Mouse (Mus musculus): ENCODE results near the gene AU040320.

Gene AU040320

GRCm38 (mm10) chr4:126750046-126750683 is 3.2 kb upstream of the AU040320 start:
- in situ Hi-C loops (cut with MboI, MseI): loop anchor here (10.0 kb wide), 1 partner anchor 695 kb away; the partner anchor contains the start of gene Oscp1

GRCm38 (mm10) chr4:126750863-126751555 is 2.3 kb upstream of the AU040320 start:
- in situ Hi-C loops (cut with MboI, MseI): loop anchor here (10.0 kb wide), 1 partner anchor 696 kb away; the partner anchor contains the start of gene Oscp1

GRCm38 (mm10) chr4:126751556-126752023 is 1.8 kb upstream of the AU040320 start:
- in situ Hi-C loops (cut with MboI, MseI): loop anchor here (10.0 kb wide), 1 partner anchor 697 kb away; the partner anchor contains the start of gene Oscp1

- in situ Hi-C loops (cut with MboI, MseI): loop anchor here (10.0 kb wide), 1 partner anchor 697 kb away; the partner anchor contains the start of gene Oscp1
These were observed 1.2 kb upstream of the AU040320 start for GRCm38 (mm10) chr4:126752024-126752607.

- in situ Hi-C loops (cut with MboI, MseI): loop anchor here (10.0 kb wide), 1 partner anchor 698 kb away; the partner anchor contains the start of gene Oscp1
These were observed 669 bp upstream of the AU040320 start for GRCm38 (mm10) chr4:126752608-126753141.

- in situ Hi-C loops (cut with MboI, MseI): loop anchor here (10.0 kb wide), 1 partner anchor 699 kb away; the partner anchor contains the start of gene Oscp1
These were observed 877 bp downstream of the AU040320 start for GRCm38 (mm10) chr4:126754231-126754611.

- in situ Hi-C loops (cut with MboI, MseI): loop anchor here (10.0 kb wide), 1 partner anchor 700 kb away; the partner anchor contains the start of gene Oscp1
These were observed 1.5 kb downstream of the AU040320 start for GRCm38 (mm10) chr4:126754736-126755374.

- in situ Hi-C loops (cut with MboI, MseI): loop anchor here (10.0 kb wide), 1 partner anchor 702 kb away; the partner anchor contains the start of gene Oscp1
These were observed 3.4 kb downstream of the AU040320 start for GRCm38 (mm10) chr4:126756766-126757165.

GRCm38 (mm10) chr4:126758299-126758698 is 5.0 kb downstream of the AU040320 start:
- in situ Hi-C loops (cut with MboI, MseI): loop anchor here (10.0 kb wide), 1 partner anchor 703 kb away; the partner anchor contains the start of gene Oscp1

- in situ Hi-C loops (cut with MboI, MseI): loop anchor here (10.0 kb wide), 1 partner anchor 705 kb away; the partner anchor contains the start of gene Oscp1
These were observed 6.1 kb downstream of the AU040320 start for GRCm38 (mm10) chr4:126759435-126759834.

- in situ Hi-C loops (cut with MboI, MseI): no loop called here
These were observed 9.4 kb downstream of the AU040320 start for GRCm38 (mm10) chr4:126762586-126763359.

- in situ Hi-C loops (cut with MboI, MseI): no loop called here
These were observed 10.1 kb downstream of the AU040320 start for GRCm38 (mm10) chr4:126763483-126763882.

- in situ Hi-C loops (cut with MboI, MseI): no loop called here
These were observed 16.6 kb downstream of the AU040320 start for GRCm38 (mm10) chr4:126769800-126770563.

GRCm38 (mm10) chr4:126770831-126771230 is 17.5 kb downstream of the AU040320 start:
- in situ Hi-C loops (cut with MboI, MseI): no loop called here

- in situ Hi-C loops (cut with MboI, MseI): no loop called here
These were observed 20.5 kb downstream of the AU040320 start for GRCm38 (mm10) chr4:126773871-126774270.

- in situ Hi-C loops (cut with MboI, MseI): no loop called here
These were observed 21.8 kb downstream of the AU040320 start for GRCm38 (mm10) chr4:126775182-126775581.

GRCm38 (mm10) chr4:126779148-126779581 is 25.8 kb downstream of the AU040320 start:
- in situ Hi-C loops (cut with MboI, MseI): no loop called here

- in situ Hi-C loops (cut with MboI, MseI): no loop called here
These were observed 26.8 kb downstream of the AU040320 start for GRCm38 (mm10) chr4:126779826-126780775.

Data from regulatory T cell (primary cell).